Mouse (Mus musculus): ENCODE results near the gene Ubc. TPM values are rescaled to one million over a fixed set of nuclear protein-coding genes. Genes with fewer than 3 reads are reported as not detected.

Ubc gene
- polyA plus RNA-seq, 1 experiment from 2014 or later: 1,158 TPM

GRCm38 (mm10) chr5:125337526-125337925, 52.5 kb downstream of the Ubc start:
- no peaks in the 10 kb centered on the region for H3K9me3 ChIP-seq
- H3K27ac ChIP-seq (replicated peaks): no peak overlapping the region
- WGBS: 57% methylated on average over 7 of the region's 7 CpGs
- no peak overlapping the region for H3K4me3 ChIP-seq
- no peaks in the 10 kb centered on the region for H3K36me3 ChIP-seq
- peaks cover 36% of the 10 kb centered on the region for H3K4me1 ChIP-seq
- H3K27me3 ChIP-seq: peaks cover 15% of the 10 kb centered on the region
- no peak overlapping the region for H3K4me2 ChIP-seq (replicated peaks)
- H3K9ac ChIP-seq (replicated peaks): no peak overlapping the region
- no peak for ATAC-seq (ENCODE audit: low FRiP score, low read depth)

DNA sequence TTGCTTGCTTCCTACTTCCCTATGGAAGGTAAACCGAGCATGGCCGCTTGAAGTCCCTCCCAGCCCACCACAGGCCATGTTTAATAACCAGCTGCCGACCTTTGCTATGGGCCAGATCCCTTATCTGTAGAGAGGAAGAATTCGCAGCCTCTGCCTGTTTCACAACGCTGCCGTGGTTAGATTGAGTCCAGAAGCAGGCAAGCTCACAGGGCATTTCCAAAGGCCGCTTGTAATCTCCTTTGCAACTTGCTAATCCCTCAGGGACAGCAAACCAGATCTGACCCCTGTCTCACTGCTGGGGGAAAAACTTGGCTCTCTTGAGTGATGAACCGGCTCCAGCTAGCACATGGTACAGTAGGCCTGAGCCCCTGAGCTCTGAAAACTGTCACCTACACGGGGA, 53.0 kb downstream of the Ubc start:
- Histone ChIP-seq H3K27me3 (peaks cover 15% of the 10 kb centered on the region), H3K27ac (replicated peaks) (no peak overlapping the region), H3K4me3 (no peak overlapping the region), H3K4me2 (replicated peaks) (no peak overlapping the region), H3K4me1 (peaks cover 36% of the 10 kb centered on the region), H3K9ac (replicated peaks) (no peak overlapping the region), H3K9me3 (no peaks in the 10 kb centered on the region), H3K36me3 (no peaks in the 10 kb centered on the region)
- 34% methylated on average over 9 of the region's 9 CpGs for WGBS
- ATAC-seq (ENCODE audit: low FRiP score, low read depth): no peak

Other genes with a start within 250 kb of the Ubc start
- gene Ncor2, start 211.0 kb downstream of the Ubc start, polyA plus RNA-seq (2016; fragmentation: Nextera tagmentation; extraction: Ambion mirVana): 24.5 and 25.1 TPM in 2 replicates
- gene Scarb1, start 49.1 kb downstream of the Ubc start, polyA plus RNA-seq (2016; fragmentation: Nextera tagmentation; extraction: Ambion mirVana): 27.8 and 30.2 TPM in 2 replicates
- 0.43 and 0.68 TPM in 2 replicates for gene Gm10382, start 880 bp downstream of the Ubc start, polyA plus RNA-seq (2016; fragmentation: Nextera tagmentation; extraction: Ambion mirVana)
- 14.8 and 16.4 TPM in 2 replicates for gene Dhx37, start 43.9 kb upstream of the Ubc start, polyA plus RNA-seq (2016; fragmentation: Nextera tagmentation; extraction: Ambion mirVana)
- gene Bri3bp, start 51.4 kb upstream of the Ubc start, polyA plus RNA-seq (2016; fragmentation: Nextera tagmentation; extraction: Ambion mirVana): 35.5 and 41.2 TPM in 2 replicates
- 58.8 and 62.7 TPM in 2 replicates for gene Aacs, start 85.6 kb upstream of the Ubc start, polyA plus RNA-seq (2016; fragmentation: Nextera tagmentation; extraction: Ambion mirVana)
- gene Tmem132b, start 141.6 kb upstream of the Ubc start, polyA plus RNA-seq (2016; fragmentation: Nextera tagmentation; extraction: Ambion mirVana): 1.4 and 1.8 TPM in 2 replicates